Mouse (Mus musculus): ENCODE measurements at regions not wholly inside any gene's neighbourhood (a gene's known extent, or its start where the extent isn't known, plus 50 kb on each side); places are given as distances from the start of the nearest gene placed in this dataset.
A peak's percentile ranks its signal among the peaks of the same experiment; 100 is the strongest.

DNA sequence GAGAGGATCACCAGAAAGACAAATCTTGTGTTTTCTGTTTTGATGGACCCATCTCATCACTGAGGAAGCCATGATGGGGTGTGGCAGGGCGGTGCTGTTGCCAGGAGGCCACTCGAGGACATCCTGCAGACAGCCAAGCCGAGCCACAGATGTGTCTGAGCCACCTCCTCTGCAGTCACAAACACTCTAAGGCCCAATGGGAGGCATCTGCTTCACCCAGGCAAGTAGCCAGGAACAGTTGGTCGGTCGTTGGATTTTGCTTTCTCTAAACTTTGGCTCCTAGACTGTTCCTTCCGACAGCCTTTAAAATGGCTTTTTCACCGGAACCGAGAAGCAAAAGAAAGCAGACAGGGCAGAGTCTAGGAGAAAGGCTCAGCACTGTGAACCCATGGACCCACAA, 90.5 kb downstream of the Gas1 start:
- WGBS = 93% methylated on average over 8 of the region's 8 CpGs

DNA sequence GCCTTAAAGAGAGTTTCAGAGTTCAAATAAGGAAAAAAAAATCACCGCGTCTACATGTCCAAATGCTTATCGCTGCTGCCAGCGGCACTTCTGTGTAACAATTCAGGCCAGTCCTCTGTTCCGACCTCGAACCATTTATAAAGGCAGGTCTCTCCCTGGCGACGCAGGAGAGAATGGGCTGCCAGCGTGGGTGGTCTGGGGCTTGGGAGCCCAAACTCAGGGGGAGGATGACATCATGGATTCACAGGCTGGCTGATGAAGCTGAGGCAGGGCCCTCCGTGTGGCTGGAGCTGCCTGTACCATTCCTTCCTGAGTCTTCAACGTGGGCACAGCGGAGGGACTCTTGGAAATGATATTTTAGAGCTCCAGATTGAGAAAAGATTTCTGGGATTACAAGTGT, 92.2 kb downstream of the Gas1 start:
- peaks cover 6% of the 10 kb centered on the region; the same call in 1 of the 2 replicates for H3K27me3 ChIP-seq (ENCODE audit: poor library complexity, severe bottlenecking)
- peak overlapping the region; percentile 29; the same call in 1 of the 2 replicates for H3K4me3 ChIP-seq
- WGBS = 22% methylated on average over 12 of the region's 12 CpGs
- H3K36me3 ChIP-seq (replicated peaks) = no peaks in the 10 kb centered on the region
- H3K9me3 ChIP-seq = peaks cover 6% of the 10 kb centered on the region; the same call in 1 of the 2 replicates
- H3K4me1 ChIP-seq = peaks cover 31% of the 10 kb centered on the region
- peak overlapping the region; percentile 76 for H3K27ac ChIP-seq
- DNase-seq (ENCODE audit: extremely low spot score, low spot score) = peak; percentile 83

More for the DNA sequence above, 90.5 kb downstream of the Gas1 start:
- peaks cover 6% of the 10 kb centered on the region; the same call in 1 of the 2 replicates for H3K27me3 ChIP-seq (ENCODE audit: poor library complexity, severe bottlenecking)
- DNase-seq (ENCODE audit: extremely low spot score, low spot score) = no peak
- no peaks in the 10 kb centered on the region for H3K36me3 ChIP-seq (replicated peaks)
- 0 out of 2 replicates have a peak overlapping the region, but pooled peaks have one; percentile 4 for H3K27ac ChIP-seq
- peaks cover 13% of the 10 kb centered on the region for H3K9me3 ChIP-seq
- peaks cover 26% of the 10 kb centered on the region for H3K4me1 ChIP-seq
- H3K4me3 ChIP-seq = no peak overlapping the region

DNA sequence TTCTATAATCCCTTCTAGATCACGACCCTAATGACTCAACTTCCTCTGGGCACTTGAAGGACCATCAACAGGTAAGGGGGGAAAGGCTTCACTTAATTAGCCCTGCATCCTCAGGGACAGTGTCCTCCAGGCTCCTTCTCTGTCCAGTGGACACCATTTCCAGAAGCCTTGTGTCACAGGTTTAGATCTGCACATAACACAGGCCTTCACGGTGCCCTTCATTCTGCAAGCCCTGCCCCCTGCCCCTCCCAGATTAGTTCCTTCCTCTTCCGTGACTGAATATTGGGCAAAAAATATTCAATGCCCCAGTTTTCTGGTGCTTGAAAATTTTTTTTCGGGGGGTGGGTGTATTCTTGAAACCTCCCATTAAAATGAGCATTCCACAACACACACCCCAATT, 92.9 kb downstream of the Gas1 start:
- Histone ChIP-seq H3K4me3 (no peak overlapping the region), H3K4me1 (peaks cover 31% of the 10 kb centered on the region), H3K27ac (peak overlapping the region; percentile 76; the same call in 1 of the 2 replicates), H3K36me3 (replicated peaks) (no peaks in the 10 kb centered on the region), H3K27me3 (ENCODE audit: poor library complexity, severe bottlenecking) (peaks cover 6% of the 10 kb centered on the region; the same call in 1 of the 2 replicates), H3K9me3 (no peaks in the 10 kb centered on the region)
- 64% methylated on average over 4 of the region's 4 CpGs for WGBS
- no peak for DNase-seq (ENCODE audit: extremely low spot score, low spot score)

DNA sequence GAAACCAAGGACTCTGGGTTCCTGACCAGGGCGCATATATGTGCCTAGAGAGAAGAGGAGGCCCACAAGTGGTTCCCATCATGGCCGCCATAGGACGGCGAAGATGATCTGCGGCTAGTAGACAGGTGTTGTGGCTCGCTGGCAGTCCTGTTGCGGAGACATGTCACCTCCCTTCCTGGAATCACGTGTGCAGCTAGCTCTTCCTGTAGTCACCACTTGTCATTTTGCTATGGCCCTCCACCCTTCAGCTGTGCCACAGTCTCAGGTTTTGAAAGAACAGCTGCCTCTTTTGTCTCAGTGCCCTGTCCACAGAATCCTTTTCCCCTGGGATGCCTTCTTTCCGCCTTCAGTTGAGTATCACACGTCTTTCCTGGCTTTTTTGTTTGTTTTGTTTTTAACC, 97.1 kb downstream of the Gas1 start:
- 88% methylated on average over 10 of the region's 10 CpGs for WGBS
- H3K9me3 ChIP-seq = no peaks in the 10 kb centered on the region
- no peaks in the 10 kb centered on the region for H3K27me3 ChIP-seq (ENCODE audit: poor library complexity, severe bottlenecking)
- no peak for DNase-seq (ENCODE audit: extremely low spot score, low spot score)
- peaks cover 36% of the 10 kb centered on the region for H3K4me1 ChIP-seq
- H3K4me3 ChIP-seq = no peak overlapping the region
- peak overlapping the region; percentile 2; the same call in 1 of the 2 replicates for H3K27ac ChIP-seq
- no peaks in the 10 kb centered on the region for H3K36me3 ChIP-seq (replicated peaks)

DNA sequence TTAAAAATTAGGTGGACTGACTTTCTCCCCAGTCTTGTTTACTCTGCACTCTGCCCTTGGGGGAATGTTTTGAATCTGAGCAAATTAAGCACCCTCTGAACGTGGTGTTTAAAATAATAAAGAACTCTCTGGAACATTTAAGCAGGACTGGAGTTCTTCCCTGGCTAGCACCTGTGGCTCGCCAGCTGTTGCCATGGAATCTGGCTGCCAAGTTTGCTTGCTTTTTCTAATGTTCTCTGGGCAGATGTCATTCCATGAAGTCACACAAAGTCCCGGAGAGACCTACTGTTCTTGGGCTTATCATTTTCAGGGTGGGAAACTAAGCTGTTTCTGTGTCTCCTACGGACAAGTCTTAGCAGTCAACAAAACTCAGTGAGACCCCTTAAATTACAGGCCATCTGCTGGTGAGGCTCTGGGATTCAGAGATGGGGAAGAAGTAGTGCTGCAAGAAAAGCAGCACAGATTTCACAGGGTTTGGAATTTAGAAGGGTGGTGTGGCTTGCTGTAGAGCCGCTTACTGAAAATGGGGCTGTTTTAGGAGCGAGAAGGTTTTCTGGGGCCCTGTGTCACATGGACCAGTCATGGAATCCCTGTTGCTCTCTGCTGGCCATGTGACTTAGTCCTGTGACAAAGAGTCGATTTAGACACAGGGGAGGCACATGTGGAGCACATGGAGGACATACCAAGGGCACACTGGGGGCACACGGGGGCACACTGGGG, 98.7 kb downstream of the Gas1 start:
- peaks cover 24% of the 10 kb centered on the region for H3K4me1 ChIP-seq
- H3K27ac ChIP-seq = peak overlapping the region; percentile 60; the same call in 1 of the 2 replicates

DNA sequence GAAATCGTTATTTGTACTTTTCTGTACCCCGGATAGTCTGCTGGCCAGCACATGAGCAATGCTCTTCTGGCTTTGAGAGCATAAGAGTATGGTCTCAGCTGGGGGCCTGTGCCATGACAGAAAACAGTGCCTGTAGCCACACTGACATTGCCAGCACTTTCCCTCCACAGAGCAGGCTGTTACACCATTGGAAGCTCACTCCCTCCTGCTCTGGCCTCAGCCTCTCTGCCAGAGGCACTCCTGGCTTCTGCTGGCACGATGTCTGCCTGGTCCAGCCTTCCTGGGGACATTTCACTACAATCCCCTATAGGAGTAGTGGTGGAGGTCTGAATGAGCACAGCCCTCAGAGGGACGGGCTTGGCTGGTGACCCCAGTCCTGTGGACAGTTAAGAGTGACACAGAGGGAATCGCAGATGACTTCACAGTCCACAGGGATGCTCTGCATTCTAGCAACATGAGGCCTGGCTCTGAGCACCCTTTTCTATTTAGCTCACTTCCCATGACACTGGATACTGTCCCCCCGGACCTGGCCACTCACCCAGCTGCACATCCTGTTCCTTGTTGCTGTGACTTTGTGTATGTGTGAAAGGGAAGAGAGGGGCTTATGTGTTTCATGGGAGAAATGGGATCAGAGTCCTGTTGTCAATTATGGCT, 100.9 kb downstream of the Gas1 start:
- WGBS = 68% methylated on average over 6 of the region's 6 CpGs
- Histone ChIP-seq H3K4me3 (no peak overlapping the region), H3K9me3 (no peaks in the 10 kb centered on the region), H3K4me1 (peaks cover 34% of the 10 kb centered on the region), H3K27ac (peak overlapping the region; percentile 76), H3K27me3 (ENCODE audit: poor library complexity, severe bottlenecking) (no peaks in the 10 kb centered on the region), H3K36me3 (replicated peaks) (no peaks in the 10 kb centered on the region)
- DNase-seq (ENCODE audit: extremely low spot score, low spot score) = no peak

More for the DNA sequence above, 98.7 kb downstream of the Gas1 start:
- H3K4me3 ChIP-seq = no peak overlapping the region
- H3K27me3 ChIP-seq (ENCODE audit: poor library complexity, severe bottlenecking) = no peaks in the 10 kb centered on the region
- no peak for DNase-seq (ENCODE audit: extremely low spot score, low spot score)
- H3K36me3 ChIP-seq (replicated peaks) = no peaks in the 10 kb centered on the region
- 86% methylated on average over 8 of the region's 8 CpGs for WGBS
- H3K9me3 ChIP-seq = no peaks in the 10 kb centered on the region

DNA sequence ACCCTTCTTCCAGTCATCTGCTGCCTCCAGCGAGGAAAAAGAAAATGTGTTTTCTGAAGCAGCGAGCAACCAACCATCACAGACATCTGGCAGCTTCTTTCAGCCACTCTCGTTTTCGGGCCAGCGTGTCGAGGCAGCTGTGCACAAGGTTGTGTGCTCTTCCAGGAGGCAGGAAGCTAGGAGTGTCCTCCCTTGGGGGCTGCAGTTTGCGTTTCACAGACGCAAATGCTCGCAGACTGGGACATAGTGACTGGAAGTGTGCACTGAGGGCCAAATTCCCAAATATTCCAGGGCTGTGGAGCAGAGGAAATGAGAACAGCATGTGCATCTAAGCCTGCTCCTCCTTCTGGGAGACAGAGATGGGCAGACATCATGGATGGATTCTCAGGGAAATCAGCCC, 105.6 kb downstream of the Gas1 start:
- Histone ChIP-seq H3K9me3 (no peaks in the 10 kb centered on the region), H3K27me3 (ENCODE audit: poor library complexity, severe bottlenecking) (no peaks in the 10 kb centered on the region), H3K36me3 (replicated peaks) (no peaks in the 10 kb centered on the region), H3K27ac (peak overlapping the region; percentile 56), H3K4me3 (no peak overlapping the region), H3K4me1 (peaks cover 55% of the 10 kb centered on the region)
- WGBS = 66% methylated on average over 9 of the region's 9 CpGs
- no peak for DNase-seq (ENCODE audit: extremely low spot score, low spot score)

DNA sequence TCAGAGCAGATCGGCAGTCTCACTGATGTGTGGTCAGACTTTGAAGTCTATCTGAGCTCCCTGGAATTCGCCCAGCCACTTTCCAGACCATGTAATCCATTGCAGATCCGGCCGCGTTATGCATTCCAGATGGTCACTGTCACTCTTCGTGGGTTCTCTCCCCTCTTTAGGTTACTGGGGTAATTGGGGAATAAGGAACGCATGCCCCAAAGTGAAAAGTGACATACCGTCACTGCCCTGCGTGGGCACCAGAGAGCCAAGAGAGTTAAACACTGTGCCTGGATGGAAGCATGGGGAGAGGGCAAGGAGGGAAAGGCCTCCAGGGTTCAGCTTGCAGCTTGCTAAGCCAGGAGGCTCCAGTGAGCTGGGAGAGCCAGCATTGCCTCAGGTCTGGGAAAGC, 108.0 kb downstream of the Gas1 start:
- 48% methylated on average over 9 of the region's 9 CpGs for WGBS

DNA sequence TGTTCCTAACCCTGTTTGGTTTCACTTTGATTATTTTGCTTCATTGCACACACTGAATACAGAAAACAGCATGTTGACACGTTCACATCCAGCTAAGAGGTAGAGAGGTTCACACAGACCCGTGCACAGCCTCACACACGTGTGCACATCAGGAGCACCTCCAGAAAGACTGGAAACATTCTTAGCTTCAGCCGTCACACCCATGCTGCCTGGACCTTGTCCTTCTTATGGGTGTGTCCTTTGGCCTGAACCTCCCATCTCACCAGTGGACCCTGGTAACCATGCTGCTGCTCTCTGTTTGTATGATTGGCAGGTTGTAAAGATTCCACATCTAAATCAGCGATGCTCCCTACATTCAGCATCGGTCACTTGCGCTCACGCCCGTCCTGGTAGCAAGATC, 109.8 kb downstream of the Gas1 start:
- 77% methylated on average over 9 of the region's 9 CpGs for WGBS
- DNase-seq (ENCODE audit: extremely low spot score, low spot score) = no peak
- Histone ChIP-seq H3K4me1 (peaks cover 53% of the 10 kb centered on the region), H3K27me3 (ENCODE audit: poor library complexity, severe bottlenecking) (no peaks in the 10 kb centered on the region), H3K4me3 (no peak overlapping the region), H3K27ac (peak overlapping the region; percentile 32; the same call in 1 of the 2 replicates), H3K36me3 (replicated peaks) (no peaks in the 10 kb centered on the region), H3K9me3 (no peaks in the 10 kb centered on the region)

More for the DNA sequence above, 108.0 kb downstream of the Gas1 start:
- no peaks in the 10 kb centered on the region for H3K27me3 ChIP-seq (ENCODE audit: poor library complexity, severe bottlenecking)
- no peaks in the 10 kb centered on the region for H3K36me3 ChIP-seq (replicated peaks)
- peak overlapping the region; percentile 73 for H3K27ac ChIP-seq
- peaks cover 59% of the 10 kb centered on the region for H3K4me1 ChIP-seq
- no peaks in the 10 kb centered on the region for H3K9me3 ChIP-seq
- peak; percentile 45 for DNase-seq (ENCODE audit: extremely low spot score, low spot score)
- H3K4me3 ChIP-seq = no peak overlapping the region

DNA sequence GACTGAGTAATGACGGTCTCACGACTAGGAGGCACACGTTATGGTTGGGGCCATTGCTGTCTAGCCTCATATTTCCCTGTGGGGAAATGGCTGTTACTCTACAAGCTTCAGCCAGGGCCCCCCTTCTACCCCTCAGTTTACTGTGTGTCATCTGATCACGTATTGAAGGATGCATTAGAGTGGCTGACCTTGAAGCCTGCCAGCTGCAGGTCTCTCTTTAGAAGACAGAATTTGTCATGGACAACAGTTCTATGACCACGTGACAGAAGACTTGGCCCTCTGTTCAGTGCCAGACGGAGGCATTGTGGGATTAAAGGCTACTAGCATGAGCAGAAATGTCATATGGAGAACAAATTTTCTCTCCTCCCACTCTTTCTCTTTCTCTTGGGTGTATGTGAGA, 115.6 kb downstream of the Gas1 start:
- WGBS = 84% methylated on average over 6 of the region's 6 CpGs
- Histone ChIP-seq H3K36me3 (replicated peaks) (no peaks in the 10 kb centered on the region), H3K4me3 (no peak overlapping the region), H3K27ac (peak overlapping the region; percentile 25; the same call in 1 of the 2 replicates), H3K4me1 (peaks cover 39% of the 10 kb centered on the region), H3K27me3 (ENCODE audit: poor library complexity, severe bottlenecking) (no peaks in the 10 kb centered on the region), H3K9me3 (no peaks in the 10 kb centered on the region)
- no peak for DNase-seq (ENCODE audit: extremely low spot score, low spot score)

DNA sequence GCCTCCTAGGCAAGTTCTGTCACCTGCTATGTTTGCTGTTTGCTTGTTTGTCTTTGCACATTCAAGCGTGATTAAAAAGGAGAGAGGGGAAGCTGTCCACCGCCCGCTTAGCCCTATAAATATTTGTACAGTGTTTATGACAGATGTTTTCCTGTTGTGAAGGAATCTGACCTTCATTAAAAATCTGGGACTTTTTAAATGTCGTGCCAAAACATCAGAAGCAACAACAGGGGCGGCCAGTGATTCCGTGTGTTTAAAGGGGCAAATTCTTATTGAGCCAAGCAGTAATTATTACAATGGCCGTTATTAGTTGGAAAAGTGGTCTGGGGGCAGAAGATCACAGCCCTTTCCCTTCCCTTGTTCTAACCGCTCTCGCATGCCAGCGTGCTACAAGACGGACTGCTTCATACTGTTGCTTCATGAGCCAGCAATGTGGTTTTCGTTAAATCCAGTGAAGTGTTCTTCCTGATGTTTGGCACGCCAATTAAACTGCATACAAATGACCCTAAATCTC, 119.3 kb downstream of the Gas1 start:
- Histone ChIP-seq H3K36me3 (replicated peaks) (no peaks in the 10 kb centered on the region), H3K4me1 (peaks cover 35% of the 10 kb centered on the region), H3K27ac (peak overlapping the region; percentile 81), H3K27me3 (ENCODE audit: poor library complexity, severe bottlenecking) (no peaks in the 10 kb centered on the region), H3K9me3 (no peaks in the 10 kb centered on the region), H3K4me3 (no peak overlapping the region)
- 24% methylated on average over 13 of the region's 13 CpGs for WGBS
- no peak for DNase-seq (ENCODE audit: extremely low spot score, low spot score)

DNA sequence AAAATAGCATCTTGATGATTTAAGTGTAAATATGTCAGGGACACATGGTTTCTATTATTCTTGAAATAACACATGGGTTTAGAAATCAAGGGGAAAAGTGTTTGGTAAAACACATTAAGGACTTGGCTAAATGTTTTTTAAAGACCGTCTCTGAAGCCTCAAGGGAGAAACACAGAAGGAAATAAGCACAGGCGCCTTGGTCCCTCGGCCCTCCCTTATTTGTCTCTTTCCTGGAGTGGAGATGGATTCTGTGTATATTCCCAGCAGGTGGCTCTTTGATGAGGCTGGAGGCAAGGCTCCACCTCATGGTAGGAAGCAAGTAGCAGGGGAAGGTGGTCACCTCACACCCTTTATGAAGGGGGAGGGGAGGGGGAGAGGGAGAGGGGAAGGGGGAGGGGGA, 122.6 kb downstream of the Gas1 start:
- DNase-seq (ENCODE audit: extremely low spot score, low spot score) = no peak
- WGBS = 52% methylated on average over 3 of the region's 3 CpGs
- Histone ChIP-seq H3K27ac (peak overlapping the region; percentile 20), H3K36me3 (replicated peaks) (no peaks in the 10 kb centered on the region), H3K4me3 (no peak overlapping the region), H3K27me3 (ENCODE audit: poor library complexity, severe bottlenecking) (no peaks in the 10 kb centered on the region), H3K9me3 (no peaks in the 10 kb centered on the region), H3K4me1 (peaks cover 59% of the 10 kb centered on the region)

DNA sequence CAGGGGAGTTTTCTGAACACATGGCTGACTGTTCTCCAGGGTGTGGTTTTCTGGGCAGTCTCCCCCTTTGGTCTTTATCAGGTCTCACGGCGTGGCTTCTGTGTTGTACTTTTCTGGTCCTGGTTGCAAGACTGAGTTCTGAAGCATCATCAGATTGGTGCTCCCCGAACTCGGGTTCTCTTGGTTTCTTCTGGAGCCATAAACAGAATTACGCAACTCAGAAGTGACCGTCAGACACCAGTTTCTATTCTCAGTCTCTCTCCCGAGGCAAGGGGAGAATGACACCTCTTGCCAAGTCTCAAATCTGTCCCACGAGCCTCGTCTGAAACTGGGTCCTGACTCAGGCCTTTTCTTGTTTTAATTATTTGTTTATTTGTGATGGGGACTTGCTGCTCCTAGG, 123.1 kb downstream of the Gas1 start:
- Histone ChIP-seq H3K27ac (peak overlapping the region; percentile 36; the same call in 1 of the 2 replicates), H3K27me3 (ENCODE audit: poor library complexity, severe bottlenecking) (no peaks in the 10 kb centered on the region), H3K4me1 (peaks cover 60% of the 10 kb centered on the region), H3K4me3 (no peak overlapping the region), H3K36me3 (replicated peaks) (no peaks in the 10 kb centered on the region), H3K9me3 (no peaks in the 10 kb centered on the region)
- 82% methylated on average over 9 of the region's 9 CpGs for WGBS
- no peak for DNase-seq (ENCODE audit: extremely low spot score, low spot score)

All from forebrain, embryonic 10.5 days (tissue).